In genomic region chr17:71155271-71155670, GRCm38 (mm10) we compare ENCODE assay signal across 20 mouse cellular contexts. TPM values are rescaled to one million over a fixed set of nuclear protein-coding genes. Genes with fewer than 3 reads are reported as not detected.
A peak's percentile ranks its signal among the peaks of the same experiment; 100 is the strongest.
DNase-seq lines count a peak whose midpoint lies in the region; ATAC-seq lines count a peak whose summit lies in the region.
"Had no signal": no experiment of that assay in that cellular context is flagged by ENCODE, and none has a peak within 500 bp of the region (broad histone marks: within the 10 kb centered on the region; RNA-seq: fewer than 3 reads in every experiment).

No protein-coding gene starts in this region.

- H3K27ac ChIP-seq in embryonic facial prominence, embryonic 10.5 days (replicated peaks), result peak overlapping the region; percentile 73
- H3K27ac ChIP-seq in kidney, embryonic 16.5 days (ENCODE audit: low read length), result peak overlapping the region; percentile 56; the same call in 1 of the 2 replicates
- H3K27ac ChIP-seq: heart, adult 2 months; hindbrain, embryonic 15.5 days had no signal

- peak; percentile 13 to 21 for DNase-seq in cerebellum, postnatal 10 days
- DNase-seq in cerebellum, adult 8-10 months, result no peak
- peak; percentile 50 for DNase-seq in adipocyte (ENCODE audit: low spot score)
- DNase-seq in embryonic facial prominence, embryonic 10.5 days (ENCODE audit: low spot score), result no peak
- no peak for DNase-seq in T-cell, adult 2 months (ENCODE audit: low spot score)
- no peak for DNase-seq in urinary bladder, postnatal 36 days (ENCODE audit: low spot score in 2 of 2)
- DNase-seq: cerebellum, adult 9-10 months; gastrocnemius, postnatal 10 days; heart, adult 2 months; heart, postnatal 10 days; liver, postnatal 0 days; lung, postnatal 4 days; midbrain, embryonic 14.5 days; thymus, adult 18-20 months had no signal

- 29% methylated on average over 1 of the region's 1 CpGs for WGBS in embryonic facial prominence, embryonic 10.5 days
- WGBS in kidney, embryonic 16.5 days, result 24% methylated on average over 1 of the region's 1 CpGs

- no peak overlapping the region for H3K9ac ChIP-seq in kidney, embryonic 16.5 days (replicated peaks; ENCODE audit: low read length)
- H3K9ac ChIP-seq: hindbrain, embryonic 15.5 days; liver, postnatal 0 days had no signal

- no peak overlapping the region for H3K4me2 ChIP-seq in kidney, embryonic 16.5 days (replicated peaks; ENCODE audit: low read depth, low read length)
- H3K4me2 ChIP-seq: hindbrain, embryonic 15.5 days had no signal

- H3K4me1 ChIP-seq in embryonic facial prominence, embryonic 10.5 days, result peaks cover 46% of the 10 kb centered on the region
- H3K4me1 ChIP-seq in kidney, embryonic 16.5 days (ENCODE audit: insufficient read depth, low read length), result peaks cover 29% of the 10 kb centered on the region

- H3K4me3 ChIP-seq in embryonic facial prominence, embryonic 10.5 days, result no peak overlapping the region
- H3K4me3 ChIP-seq in kidney, embryonic 16.5 days (ENCODE audit: low read length), result no peak overlapping the region
- H3K4me3 ChIP-seq: erythroblast, embryonic 14.5 days; heart, adult 2 months; hindbrain, embryonic 15.5 days had no signal

- no peaks in the 10 kb centered on the region for H3K27me3 ChIP-seq in embryonic facial prominence, embryonic 10.5 days (replicated peaks; ENCODE audit: low read depth, poor library complexity, severe bottlenecking)
- H3K27me3 ChIP-seq in kidney, embryonic 16.5 days (ENCODE audit: insufficient read depth, low read length), result no peaks in the 10 kb centered on the region
- H3K27me3 ChIP-seq: CH12.LX; hindbrain, embryonic 15.5 days had no signal

- no peak for ATAC-seq in kidney, embryonic 16.5 days (ENCODE audit: low FRiP score, low TSS enrichment)
- ATAC-seq in megakaryocyte, adult 5-6 weeks (ENCODE audit: poor library complexity, severe bottlenecking), result no peak
- ATAC-seq: activated CD4-positive, CD25-positive, alpha-beta regulatory T cell, adult 4 months; liver, postnatal 0 days had no signal

- H3K36me3 ChIP-seq in embryonic facial prominence, embryonic 10.5 days (replicated peaks), result no peaks in the 10 kb centered on the region
- no peaks in the 10 kb centered on the region for H3K36me3 ChIP-seq in kidney, embryonic 16.5 days (ENCODE audit: insufficient read depth, low read length)
- H3K36me3 ChIP-seq: hindbrain, embryonic 15.5 days had no signal

- H3K9me3 ChIP-seq in embryonic facial prominence, embryonic 10.5 days, result no peaks in the 10 kb centered on the region
- H3K9me3 ChIP-seq in kidney, embryonic 16.5 days (ENCODE audit: low read length), result no peaks in the 10 kb centered on the region
- H3K9me3 ChIP-seq: hindbrain, embryonic 15.5 days had no signal

RNA-seq across cellular contexts. Expression of gene Lpin2, which starts 27.1 kb away (rescaled TPM):
- 42.1 and 45.2 TPM in 2 replicates for polyA plus RNA-seq in embryonic facial prominence, embryonic 10.5 days (2016; fragmentation: Nextera tagmentation; extraction: Ambion mirVana)
- 65.8 and 78.4 TPM in 2 replicates for polyA plus RNA-seq in kidney, embryonic 16.5 days (2015; fragmentation: Nextera tagmentation; extraction: Ambion mirVana)
- total RNA-seq in megakaryocyte, adult 5-6 weeks (2015), result 21.7 and 25.3 TPM in 2 replicates
- 31.4 and 38.1 TPM in 2 replicates for total RNA-seq in megakaryocyte, adult 5-6 weeks (2017)

Comparison
In these comparisons a context has a peak if more than half of its experiments do, and no peak if none do; other contexts are left out.
1. DNase-seq: peak in cerebellum, postnatal 10 days (2 of 2) and adipocyte (single experiment); none in cerebellum, adult 8-10 months (single experiment), embryonic facial prominence, embryonic 10.5 days (single experiment), T-cell, adult 2 months (single experiment) and urinary bladder, postnatal 36 days (0 of 2).